ENCODE assay signal across 8 mouse cellular contexts in genomic region chr1:132476575-132476927, GRCm38 (mm10). TPM values are rescaled to one million over a fixed set of nuclear protein-coding genes. Genes with fewer than 3 reads are reported as not detected.
DNase-seq lines count a peak whose midpoint lies in the region; ATAC-seq and TF ChIP-seq lines count a peak whose summit lies in the region.

No protein-coding gene starts in this region.

- WGBS in thymus, adult 2 months = 3% methylated on average over 9 of the region's 9 CpGs
- 2% methylated on average over 9 of the region's 9 CpGs for WGBS in liver, embryonic 12.5 days (ENCODE audit: insufficient replicate concordance)
- 2% methylated on average over 9 of the region's 9 CpGs for WGBS in stomach, embryonic 16.5 days

- TF ChIP-seq CTCF in thymus, adult 2 months (IDR thresholded peaks at IDR 0.05; ENCODE audit: borderline replicate concordance, control insufficient read depth, extremely low read depth, insufficient read depth, low read length, poor library complexity) = no peak

- H3K4me1 ChIP-seq in thymus, adult 2 months (replicated peaks; ENCODE audit: control insufficient read depth, insufficient read depth, low read length) = peaks cover 3% of the 10 kb centered on the region
- peaks cover 49% of the 10 kb centered on the region for H3K4me1 ChIP-seq in liver, embryonic 12.5 days
- peaks cover 9% of the 10 kb centered on the region for H3K4me1 ChIP-seq in stomach, embryonic 16.5 days (ENCODE audit: control insufficient read depth, insufficient read depth, low read length)

- ATAC-seq in liver, embryonic 12.5 days = peak; percentile 67
- ATAC-seq in stomach, embryonic 16.5 days (ENCODE audit: insufficient read depth, low FRiP score) = peak; percentile 54; the same call in 1 of the 2 replicates

- H3K4me3 ChIP-seq in thymus, adult 2 months (ENCODE audit: control insufficient read depth, insufficient read depth, low read length) = peak overlapping the region; percentile 36
- peak overlapping the region; percentile 92 for H3K4me3 ChIP-seq in liver, embryonic 12.5 days
- peak overlapping the region; percentile 92 for H3K4me3 ChIP-seq in stomach, embryonic 16.5 days (replicated peaks; ENCODE audit: low read length)

- TF ChIP-seq POLR2A in thymus, adult 2 months (IDR thresholded peaks at IDR 0.05; ENCODE audit: control insufficient read depth, extremely low read depth, insufficient read depth, low read length, poor library complexity) = no peak

- peak overlapping the region; percentile 84 for H3K4me2 ChIP-seq in liver, embryonic 12.5 days
- peak overlapping the region; percentile 68 for H3K4me2 ChIP-seq in stomach, embryonic 16.5 days (ENCODE audit: low read depth, low read length)

- H3K36me3 ChIP-seq in thymus, adult 2 months (ENCODE audit: control insufficient read depth, insufficient read depth, low read length) = no peaks in the 10 kb centered on the region
- 0 out of 2 replicates have a peak, but pooled peaks cover 2% of the 10 kb centered on the region for H3K36me3 ChIP-seq in liver, embryonic 12.5 days
- H3K36me3 ChIP-seq in stomach, embryonic 16.5 days (ENCODE audit: control insufficient read depth, insufficient read depth, low read length) = no peaks in the 10 kb centered on the region

- peak; percentile 11 for DNase-seq in adrenal gland, postnatal 10 days
- DNase-seq in adrenal gland, postnatal 25 days = no peak
- no peak for DNase-seq in thymus, adult 2 months
- no peak for DNase-seq in thymus, postnatal 4 days
- no peak for DNase-seq in Muller cell, postnatal 12 days (ENCODE audit: inconsistent ontology term)
- no peak for DNase-seq in layer of hippocampus, adult 9-11 months

- no peak overlapping the region for H3K27ac ChIP-seq in thymus, adult 2 months (ENCODE audit: control insufficient read depth, insufficient read depth, low read length)
- peak overlapping the region; percentile 69 for H3K27ac ChIP-seq in liver, embryonic 12.5 days
- peak overlapping the region; percentile 42; the same call in 1 of the 2 replicates for H3K27ac ChIP-seq in stomach, embryonic 16.5 days (ENCODE audit: low read length)

- no peaks in the 10 kb centered on the region for H3K27me3 ChIP-seq in thymus, adult 2 months (ENCODE audit: control insufficient read depth, insufficient read depth, low read length)
- H3K27me3 ChIP-seq in liver, embryonic 12.5 days (replicated peaks) = no peaks in the 10 kb centered on the region
- H3K27me3 ChIP-seq in stomach, embryonic 16.5 days (ENCODE audit: control insufficient read depth, insufficient read depth, low read length) = no peaks in the 10 kb centered on the region

- peak overlapping the region; percentile 86 for H3K9ac ChIP-seq in liver, embryonic 12.5 days
- H3K9ac ChIP-seq in stomach, embryonic 16.5 days (ENCODE audit: low read length) = peak overlapping the region; percentile 88

- no peaks in the 10 kb centered on the region for H3K9me3 ChIP-seq in liver, embryonic 12.5 days (replicated peaks)
- H3K9me3 ChIP-seq in stomach, embryonic 16.5 days (replicated peaks; ENCODE audit: control insufficient read depth, low read length) = no peaks in the 10 kb centered on the region

RNA-seq across cellular contexts. Expression of gene Rbbp5, which starts 0.6 kb away (rescaled TPM):
- total RNA-seq in adrenal gland, postnatal 10 days (2021) = 10 to 100 TPM; 27.7 to 36.3 TPM
- total RNA-seq in adrenal gland, postnatal 25 days (2021) = 36.5 and 42.1 TPM in 2 replicates
- 33.1 TPM in 2 replicates for polyA plus RNA-seq in thymus, adult 2 months (2012; rRNA removed)
- 33.5 and 35.3 TPM in 2 replicates for polyA plus RNA-seq in liver, embryonic 12.5 days (2016; fragmentation: Nextera tagmentation; extraction: Ambion mirVana)
- 38.4 and 39.6 TPM in 2 replicates for polyA plus RNA-seq in stomach, embryonic 16.5 days (2015; fragmentation: Nextera tagmentation; extraction: Ambion mirVana)

RNA-seq across cellular contexts. Expression of gene Tmem81, which starts 29.5 kb away (rescaled TPM):
- 1 to 10 TPM; 2.6 to 3.8 TPM for total RNA-seq in adrenal gland, postnatal 10 days (2021)
- 3.9 and 5.3 TPM in 2 replicates for total RNA-seq in adrenal gland, postnatal 25 days (2021)
- 4.9 and 5.5 TPM in 2 replicates for polyA plus RNA-seq in thymus, adult 2 months (2012; rRNA removed)
- 1.5 and 1.7 TPM in 2 replicates for polyA plus RNA-seq in liver, embryonic 12.5 days (2016; fragmentation: Nextera tagmentation; extraction: Ambion mirVana)
- polyA plus RNA-seq in stomach, embryonic 16.5 days (2015; fragmentation: Nextera tagmentation; extraction: Ambion mirVana) = 1.9 and 2.2 TPM in 2 replicates

RNA-seq across cellular contexts. Expression of gene Dstyk, which starts 59.2 kb away (rescaled TPM):
- 10 to 100 TPM; 18.6 to 25.2 TPM for total RNA-seq in adrenal gland, postnatal 10 days (2021)
- 20.7 and 26.8 TPM in 2 replicates for total RNA-seq in adrenal gland, postnatal 25 days (2021)
- 6.3 and 6.8 TPM in 2 replicates for polyA plus RNA-seq in thymus, adult 2 months (2012; rRNA removed)
- 5.8 and 6.6 TPM in 2 replicates for polyA plus RNA-seq in liver, embryonic 12.5 days (2016; fragmentation: Nextera tagmentation; extraction: Ambion mirVana)
- polyA plus RNA-seq in stomach, embryonic 16.5 days (2015; fragmentation: Nextera tagmentation; extraction: Ambion mirVana) = 11.6 and 12.3 TPM in 2 replicates

Comparison
In these comparisons a context has a peak if more than half of its experiments do, and no peak if none do; other contexts are left out.
1. H3K4me3 ChIP-seq: peak in every context shown above with its lines; median percentile 92 in liver, embryonic 12.5 days; 92 in stomach, embryonic 16.5 days; 36 in thymus, adult 2 months.